Mouse (Mus musculus): ENCODE measurements at regions not wholly inside any gene's neighbourhood (a gene's known extent, or its start where the extent isn't known, plus 50 kb on each side); places are given as distances from the start of the nearest gene placed in this dataset.
A peak's percentile ranks its signal among the peaks of the same experiment; 100 is the strongest.

GRCm38 (mm10) chr9:26060834-26061233 is 579.5 kb downstream of the Eepd1 start:
- no peak for DNase-seq (ENCODE audit: low spot score in 2 of 2)

GRCm38 (mm10) chr9:26077057-26077456 is 595.7 kb downstream of the Eepd1 start:
- DNase-seq (ENCODE audit: low spot score in 2 of 2), result no peak

GRCm38 (mm10) chr9:26086524-26086923 is 605.2 kb downstream of the Eepd1 start:
- no peak for DNase-seq (ENCODE audit: low spot score in 2 of 2)

- DNase-seq (ENCODE audit: low spot score in 2 of 2), result no peak
These were observed 610.8 kb downstream of the Eepd1 start for GRCm38 (mm10) chr9:26092061-26092687.

GRCm38 (mm10) chr9:26104136-26104535 is 622.8 kb downstream of the Eepd1 start:
- no peak for DNase-seq (ENCODE audit: low spot score in 2 of 2)

GRCm38 (mm10) chr9:26121986-26122385 is 611.5 kb upstream of the B3gat1 start:
- DNase-seq (ENCODE audit: low spot score in 2 of 2), result peak in 1 of 2 experiments; percentile 32

GRCm38 (mm10) chr9:26134587-26134986 is 598.9 kb upstream of the B3gat1 start:
- DNase-seq (ENCODE audit: low spot score in 2 of 2), result peak in 1 of 2 experiments; percentile 4
